Mouse (Mus musculus): Measurements from ENCODE around the gene Zdhhc14. TPM values are rescaled to one million over a fixed set of nuclear protein-coding genes. Genes with fewer than 3 reads are reported as not detected.

Zdhhc14 gene
- total RNA-seq, 2 experiments from 2014 or later: 15.1 to 15.2 TPM

- intact Hi-C loops (cut with DNase I): no loop called here
Measured at GRCm38 (mm10) chr17:5552036-5552760, 59.8 kb downstream of the Zdhhc14 start.

GRCm38 (mm10) chr17:5553556-5553955 lies 61.2 kb downstream of the Zdhhc14 start:
- intact Hi-C loops (cut with DNase I): no loop called here

More at GRCm38 (mm10) chr17:5552036-5552760, 59.8 kb downstream of the Zdhhc14 start:
- no peak for DNase-seq

GRCm38 (mm10) chr17:5554573-5554972 lies 62.2 kb downstream of the Zdhhc14 start:
- intact Hi-C loops (cut with DNase I): no loop called here
- DNase-seq: no peak

More at GRCm38 (mm10) chr17:5553556-5553955, 61.2 kb downstream of the Zdhhc14 start:
- peak; percentile 25 for DNase-seq

GRCm38 (mm10) chr17:5556568-5556967 lies 64.2 kb downstream of the Zdhhc14 start:
- intact Hi-C loops (cut with DNase I): no loop called here

GRCm38 (mm10) chr17:5560212-5560611 lies 67.9 kb downstream of the Zdhhc14 start:
- intact Hi-C loops (cut with DNase I): no loop called here
- no peak for DNase-seq

More at GRCm38 (mm10) chr17:5556568-5556967, 64.2 kb downstream of the Zdhhc14 start:
- peak; percentile 56 for DNase-seq

GRCm38 (mm10) chr17:5563108-5563507 lies 70.8 kb downstream of the Zdhhc14 start:
- DNase-seq: no peak
- intact Hi-C loops (cut with DNase I): no loop called here

GRCm38 (mm10) chr17:5566006-5566405 lies 73.6 kb downstream of the Zdhhc14 start:
- intact Hi-C loops (cut with DNase I): no loop called here

GRCm38 (mm10) chr17:5567943-5568342 lies 75.6 kb downstream of the Zdhhc14 start:
- intact Hi-C loops (cut with DNase I): no loop called here
- DNase-seq: no peak

More at GRCm38 (mm10) chr17:5566006-5566405, 73.6 kb downstream of the Zdhhc14 start:
- no peak for DNase-seq

GRCm38 (mm10) chr17:5569131-5570030 lies 77.0 kb downstream of the Zdhhc14 start:
- intact Hi-C loops (cut with DNase I): no loop called here
- DNase-seq: no peak

- intact Hi-C loops (cut with DNase I): no loop called here
- DNase-seq: no peak
Measured at GRCm38 (mm10) chr17:5572096-5572730, 79.9 kb downstream of the Zdhhc14 start.

- intact Hi-C loops (cut with DNase I): no loop called here
Measured at GRCm38 (mm10) chr17:5572745-5573420, 80.5 kb downstream of the Zdhhc14 start.

GRCm38 (mm10) chr17:5574672-5575071 lies 82.3 kb downstream of the Zdhhc14 start:
- intact Hi-C loops (cut with DNase I): no loop called here
- no peak for DNase-seq

More at GRCm38 (mm10) chr17:5572745-5573420, 80.5 kb downstream of the Zdhhc14 start:
- DNase-seq: no peak

GRCm38 (mm10) chr17:5575518-5575917 lies 83.2 kb downstream of the Zdhhc14 start:
- intact Hi-C loops (cut with DNase I): no loop called here
- DNase-seq: no peak

GRCm38 (mm10) chr17:5582232-5582631 lies 89.9 kb downstream of the Zdhhc14 start:
- intact Hi-C loops (cut with DNase I): no loop called here
- no peak for DNase-seq

GRCm38 (mm10) chr17:5582937-5583336 lies 90.6 kb downstream of the Zdhhc14 start:
- intact Hi-C loops (cut with DNase I): no loop called here
- DNase-seq: no peak

GRCm38 (mm10) chr17:5583472-5584145 lies 91.3 kb downstream of the Zdhhc14 start:
- no peak for DNase-seq
- intact Hi-C loops (cut with DNase I): no loop called here

- no peak for DNase-seq
- intact Hi-C loops (cut with DNase I): no loop called here
Measured at GRCm38 (mm10) chr17:5591604-5592209, 99.3 kb downstream of the Zdhhc14 start.

- intact Hi-C loops (cut with DNase I): no loop called here
- DNase-seq: no peak
Measured at GRCm38 (mm10) chr17:5593071-5593470, 100.7 kb downstream of the Zdhhc14 start.

- DNase-seq: no peak
- intact Hi-C loops (cut with DNase I): no loop called here
Measured at GRCm38 (mm10) chr17:5595068-5595467, 102.7 kb downstream of the Zdhhc14 start.

Measured in left cerebral cortex, postnatal 4 days (tissue).